Mouse (Mus musculus) intestine, embryonic 16.5 days (tissue): ENCODE measurements around the gene Amy2a1. TPM values are rescaled to one million over a fixed set of nuclear protein-coding genes. Genes with fewer than 3 reads are reported as not detected.
"Not testable (repeated sequence)": the region's sequence is repeated elsewhere in the genome, so short reads cannot be mapped to it uniquely, and the experiment has no call there.

Source experiments
- ATAC-seq: fragments of 200-750 bp; cut with Nextera tagmentation; 2 replicates; pipeline ENCODE4 v1.8.0; 2017; ENCODE audit warnings: moderate TSS enrichment, moderate library complexity
- H3K27ac ChIP-seq: fragments of 300-500 bp; sonication (generic); 2 replicates; pipeline ENCODE4 v1.5.1; 2014; ENCODE audit warnings: mild to moderate bottlenecking, low read length
- H3K27me3 ChIP-seq: fragments of 300-500 bp; sonication (generic); replicated peaks from 2 replicates; pipeline ENCODE4 v1.6.1; 2014; ENCODE audit warnings: low read length, control low read depth, mixed read lengths; ENCODE audit not compliant: control insufficient read depth, insufficient read depth
- H3K36me3 ChIP-seq: fragments of 300-500 bp; sonication (generic); 2 replicates; pipeline ENCODE4 v1.6.1; 2014; ENCODE audit warnings: low read length, control low read depth; ENCODE audit not compliant: control insufficient read depth, insufficient read depth
- H3K4me1 ChIP-seq: fragments of 300-500 bp; sonication (generic); 2 replicates; pipeline ENCODE4 v1.6.1; 2014; ENCODE audit warnings: low read length, control low read depth, mixed read lengths; ENCODE audit not compliant: control insufficient read depth, insufficient read depth
- H3K4me2 ChIP-seq: fragments of 300-500 bp; sonication (generic); 2 replicates; pipeline ENCODE4 v1.6.1; 2014; ENCODE audit warnings: low read depth, low read length, control low read depth
- H3K4me3 ChIP-seq: fragments of 300-500 bp; sonication (generic); 2 replicates; pipeline ENCODE4 v1.5.1; 2014; ENCODE audit warnings: mild to moderate bottlenecking, low read length
- H3K9ac ChIP-seq: fragments of 300-500 bp; sonication (generic); 2 replicates; pipeline ENCODE4 v1.6.1; 2014; ENCODE audit warnings: low read depth, low read length
- H3K9me3 ChIP-seq: fragments of 300-500 bp; sonication (generic); 2 replicates; pipeline ENCODE4 v1.6.1; 2016; ENCODE audit warnings: low read length, control low read depth; ENCODE audit not compliant: control insufficient read depth
- WGBS: fragments of 180-500 bp; shearing (Covaris S2); extraction: QIAGEN DNeasy Blood & Tissue Kit; methylation state at CpG from one replicate; pipeline ENCODE4 v1.1.7; 2014; 5-methylcytosine and 5-hydroxymethylcytosine counted together
- polyA plus RNA-seq: library from polyadenylated mRNA; unstranded; fragments of >200 nt; fragmentation: Nextera tagmentation; extraction: Ambion mirVana; gene quantifications from 2 replicates; pipeline ENCODE4 v1.2.1, GENCODE M21; 2015

Amy2a1 gene
- polyA plus RNA-seq = 3,266 and 4,394 TPM in 2 replicates

- H3K4me3 ChIP-seq, H3K27me3 ChIP-seq, H3K4me1 ChIP-seq, H3K27ac ChIP-seq, H3K4me2 ChIP-seq, ATAC-seq, H3K9me3 ChIP-seq, H3K36me3 ChIP-seq, H3K9ac ChIP-seq: not testable (repeated sequence)
- WGBS = 88% methylated on average over 2 of the region's 3 CpGs
Observed at GRCm38 (mm10) chr3:113532328-113532727, at the start of gene Amy2a1. TSS of gene Amy2a1 (minus strand) at chr3:113532428.

- no peaks in the 10 kb centered on the region for H3K36me3 ChIP-seq
- ATAC-seq = no peak
- H3K27ac ChIP-seq = no peak overlapping the region
- H3K4me1 ChIP-seq = no peaks in the 10 kb centered on the region
- WGBS = 81% methylated on average over 4 of the region's 4 CpGs
- no peaks in the 10 kb centered on the region for H3K27me3 ChIP-seq
- no peak overlapping the region for H3K4me2 ChIP-seq
- H3K4me3 ChIP-seq = no peak overlapping the region
- no peak overlapping the region for H3K9ac ChIP-seq
- H3K9me3 ChIP-seq = no peaks in the 10 kb centered on the region
Observed at GRCm38 (mm10) chr3:113574578-113574977, 42.4 kb upstream of the Amy2a1 start.

- H3K36me3 ChIP-seq = no peaks in the 10 kb centered on the region
- ATAC-seq = no peak; the same call in 1 of the 2 replicates
Observed at GRCm38 (mm10) chr3:113574138-113574537, 41.9 kb upstream of the Amy2a1 start.

GRCm38 (mm10) chr3:113572158-113572557 lies 39.9 kb upstream of the Amy2a1 start:
- Histone ChIP-seq H3K36me3 (no peaks in the 10 kb centered on the region), H3K4me3 (no peak overlapping the region), H3K27me3 (no peaks in the 10 kb centered on the region), H3K4me2 (no peak overlapping the region), H3K9ac (no peak overlapping the region), H3K4me1 (no peaks in the 10 kb centered on the region), H3K9me3 (no peaks in the 10 kb centered on the region), H3K27ac (no peak overlapping the region)
- WGBS = 50% methylated on average over 3 of the region's 3 CpGs
- ATAC-seq = no peak

More at GRCm38 (mm10) chr3:113574138-113574537, 41.9 kb upstream of the Amy2a1 start:
- Histone ChIP-seq H3K4me2 (no peak overlapping the region), H3K9me3 (no peaks in the 10 kb centered on the region), H3K27ac (no peak overlapping the region), H3K4me3 (no peak overlapping the region), H3K9ac (no peak overlapping the region), H3K4me1 (no peaks in the 10 kb centered on the region), H3K27me3 (no peaks in the 10 kb centered on the region)
- WGBS = 58% methylated on average over 2 of the region's 2 CpGs

GRCm38 (mm10) chr3:113539692-113540091 lies 7.5 kb upstream of the Amy2a1 start:
- Histone ChIP-seq H3K27me3 (no peaks in the 10 kb centered on the region), H3K9ac (no peak overlapping the region), H3K27ac (no peak overlapping the region), H3K36me3 (no peaks in the 10 kb centered on the region), H3K4me3 (no peak overlapping the region), H3K9me3 (no peaks in the 10 kb centered on the region), H3K4me1 (no peaks in the 10 kb centered on the region), H3K4me2 (no peak overlapping the region)
- peak; percentile 58; the same call in 1 of the 2 replicates for ATAC-seq

Other genes with a start within 250 kb of the Amy2a1 start
- gene Amy2a4, start 241.0 kb downstream of the Amy2a1 start, polyA plus RNA-seq = 580 and 783 TPM in 2 replicates
- gene Amy2a3, start 208.4 kb downstream of the Amy2a1 start, polyA plus RNA-seq = 580 and 783 TPM in 2 replicates
- 580 and 783 TPM in 2 replicates for gene Amy2a2, start 175.8 kb downstream of the Amy2a1 start, polyA plus RNA-seq
- gene Amy1, start 74.3 kb upstream of the Amy2a1 start, polyA plus RNA-seq = 1.5 and 3.1 TPM in 2 replicates
- 25.5 and 26.0 TPM in 2 replicates for gene Rnpc3, start 97.7 kb upstream of the Amy2a1 start, polyA plus RNA-seq